Mouse (Mus musculus) macrophage (primary cell): ENCODE measurements around the gene Nln. TPM values are rescaled to one million over a fixed set of nuclear protein-coding genes. Genes with fewer than 3 reads are reported as not detected.

ENCODE experiments used
- H3K27ac ChIP-seq: fragments of 350-480 bp; formaldehyde crosslinking; 2 replicates; pipeline ENCODE4 v1.9.0; 2021
- H3K36me3 ChIP-seq: fragments of 350-480 bp; formaldehyde crosslinking; 2 replicates; pipeline ENCODE4 v1.9.0; 2021; ENCODE audit errors: inconsistent target
- H3K4me3 ChIP-seq: fragments of 350-480 bp; formaldehyde crosslinking; 2 replicates; pipeline ENCODE4 v1.9.0; 2021; ENCODE audit errors: inconsistent target
- H3K79me2 ChIP-seq: fragments of 350-480 bp; formaldehyde crosslinking; 2 replicates; pipeline ENCODE4 v1.9.0; 2021; ENCODE audit errors: inconsistent target
- WGBS: methylation state at CpG from one replicate; pipeline ENCODE4 v1.1.7; 2026; ENCODE audit warnings: inconsistent platforms; ENCODE audit not compliant: missing documents; 5-methylcytosine and 5-hydroxymethylcytosine counted together
- polyA plus RNA-seq: library from polyadenylated mRNA; stranded (reverse); fragments of 250-400 nt; gene quantifications from 3 replicates; pipeline ENCODE4 v1.2.4, GENCODE M21; 2018; ENCODE audit warnings: inconsistent platforms
- total RNA-seq, 78 experiments: library from RNA; depleted of rRNA; stranded (reverse); fragments of 250-400 nt; gene quantifications; 1 replicate in 9 of 78; 2 replicates in 24 of 78; 3 replicates in 43 of 78; 4 replicates in 2 of 78; pipeline ENCODE4 v1.2.4; 2018; ENCODE audit warnings: inconsistent platforms in 56 of 78

The Nln gene
- total RNA-seq (2018; cell fraction: chromatin; rRNA removed) = 100 to 1,000 TPM in 3 of 26 experiments, 10 to 100 TPM in 23; 51.0 to 134 (median 92.0) TPM
- 10 to 100 TPM; 14.7 to 32.0 (median 23.0) TPM for total RNA-seq (2018; cell fraction: cytosol; rRNA removed)
- 10 to 100 TPM; 31.5 to 96.4 (median 54.8) TPM for total RNA-seq (2018; cell fraction: nucleus; rRNA removed)
- 19.7 to 52.2 TPM (median 19.9 TPM) in 3 replicates for polyA plus RNA-seq

DNA sequence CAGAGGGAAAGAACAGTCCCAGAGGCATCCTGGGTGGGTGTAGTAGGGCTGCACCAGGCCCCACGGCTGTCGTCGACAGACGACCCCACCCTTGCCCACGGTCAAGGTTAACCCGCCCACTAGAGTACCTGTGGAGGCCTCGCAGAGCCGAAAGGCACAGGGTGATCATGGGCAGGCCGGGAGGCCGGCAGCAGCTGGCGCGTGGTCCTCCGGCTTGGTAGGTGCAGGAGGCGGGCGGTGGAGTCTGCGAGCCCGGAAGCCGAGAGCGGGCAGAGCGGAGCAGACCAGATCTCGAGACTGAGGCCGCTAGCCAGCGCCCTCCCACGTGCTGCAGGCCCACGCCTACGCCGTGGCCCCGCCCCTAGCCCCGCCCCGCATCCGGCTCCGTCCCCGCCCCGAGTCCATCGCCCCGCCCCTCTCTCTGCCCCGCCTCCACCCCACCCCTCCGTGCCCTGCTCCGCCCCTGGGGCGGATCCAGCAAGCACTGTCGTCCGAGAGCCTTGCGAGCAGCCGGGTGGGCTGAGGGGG, at the start of gene Nln, which contains the start of gene Sgtb:
Nln (minus strand) TSS at position 327 of the 528 bp plus-strand sequence.
Sgtb (plus strand) TSS at position 454 of the 528 bp plus-strand sequence.
- Histone ChIP-seq H3K36me3 (no peaks in the 10 kb centered on the region), H3K27ac (peak within 1 kb of the TSS; percentile 59), H3K4me3 (peak within 1 kb of the TSS; percentile 96), H3K79me2 (peaks cover 36% of the 10 kb centered on the region; the same call in 1 of the 2 replicates)
- under 1% methylated on average over 36 of the region's 44 CpGs for WGBS

GRCm38 (mm10) chr13:104155686-104156085, 46.3 kb upstream of the Nln start:
- Histone ChIP-seq H3K36me3 (peaks cover 40% of the 10 kb centered on the region), H3K27ac (no peak overlapping the region), H3K79me2 (no peaks in the 10 kb centered on the region), H3K4me3 (no peak overlapping the region)
- 100% methylated on average over 1 of the region's 1 CpGs for WGBS

- Histone ChIP-seq H3K79me2 (no peaks in the 10 kb centered on the region), H3K4me3 (no peak overlapping the region), H3K36me3 (peaks cover 36% of the 10 kb centered on the region), H3K27ac (no peak overlapping the region)
- 96% methylated on average over 7 of the region's 7 CpGs for WGBS
Observed at GRCm38 (mm10) chr13:104155106-104155505, 45.7 kb upstream of the Nln start.

DNA sequence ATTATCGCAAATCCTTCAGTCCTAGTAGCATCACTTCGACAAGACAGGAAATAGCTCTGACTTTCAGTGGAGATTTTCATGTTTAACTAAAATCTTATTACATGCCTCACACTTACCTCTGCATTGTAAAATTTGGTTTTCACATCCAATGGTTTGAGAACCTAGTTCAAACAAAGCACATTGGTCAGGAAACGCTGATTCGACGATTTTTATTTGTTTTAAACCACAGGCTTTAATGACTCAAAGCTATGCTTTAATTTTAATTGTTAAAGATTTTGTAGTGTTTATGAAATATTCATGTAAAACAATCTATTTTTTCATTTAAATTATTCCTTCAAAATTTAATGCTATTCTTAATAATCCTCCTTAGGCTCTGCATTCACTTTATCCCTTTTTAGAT, 44.8 kb upstream of the Nln start:
- no peak overlapping the region for H3K4me3 ChIP-seq
- H3K27ac ChIP-seq = no peak overlapping the region
- H3K79me2 ChIP-seq = no peaks in the 10 kb centered on the region
- peaks cover 33% of the 10 kb centered on the region for H3K36me3 ChIP-seq
- WGBS = 88% methylated on average over 4 of the region's 5 CpGs

DNA sequence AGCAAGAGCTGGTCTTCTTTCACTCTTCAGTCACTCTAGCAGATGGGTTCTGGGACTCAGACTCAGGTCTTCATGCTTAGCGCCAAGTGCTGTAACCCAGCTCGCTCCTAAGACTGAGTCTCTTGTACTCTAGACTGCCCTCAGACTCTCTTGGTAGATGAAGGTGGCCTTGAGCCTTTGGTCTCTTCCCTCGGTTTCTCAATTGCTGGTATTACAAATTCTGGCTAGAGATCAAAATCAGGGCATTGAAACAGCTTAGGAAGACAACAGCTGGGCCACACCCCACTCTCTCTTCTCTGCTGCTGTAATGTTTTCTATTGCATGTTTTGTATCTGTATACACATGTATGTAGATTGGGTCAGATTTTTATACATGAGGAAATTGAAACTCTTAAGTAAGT, 36.2 kb upstream of the Nln start:
- no peak overlapping the region for H3K4me3 ChIP-seq
- WGBS = 97% methylated on average over 3 of the region's 3 CpGs
- peaks cover 65% of the 10 kb centered on the region for H3K36me3 ChIP-seq

GRCm38 (mm10) chr13:104144871-104145270, 35.5 kb upstream of the Nln start:
- Histone ChIP-seq H3K79me2 (no peaks in the 10 kb centered on the region), H3K36me3 (peaks cover 65% of the 10 kb centered on the region), H3K4me3 (no peak overlapping the region), H3K27ac (no peak overlapping the region)
- WGBS = 93% methylated on average over 9 of the region's 9 CpGs

More for the DNA sequence above, 36.2 kb upstream of the Nln start:
- H3K79me2 ChIP-seq = no peaks in the 10 kb centered on the region
- no peak overlapping the region for H3K27ac ChIP-seq

- H3K79me2 ChIP-seq = no peaks in the 10 kb centered on the region
- H3K27ac ChIP-seq = no peak overlapping the region
- WGBS = 34% methylated on average over 13 of the region's 13 CpGs
- H3K4me3 ChIP-seq = no peak overlapping the region
- H3K36me3 ChIP-seq = peaks cover 17% of the 10 kb centered on the region; the same call in 1 of the 2 replicates
Observed at GRCm38 (mm10) chr13:104139369-104140209, 30.2 kb upstream of the Nln start.

DNA sequence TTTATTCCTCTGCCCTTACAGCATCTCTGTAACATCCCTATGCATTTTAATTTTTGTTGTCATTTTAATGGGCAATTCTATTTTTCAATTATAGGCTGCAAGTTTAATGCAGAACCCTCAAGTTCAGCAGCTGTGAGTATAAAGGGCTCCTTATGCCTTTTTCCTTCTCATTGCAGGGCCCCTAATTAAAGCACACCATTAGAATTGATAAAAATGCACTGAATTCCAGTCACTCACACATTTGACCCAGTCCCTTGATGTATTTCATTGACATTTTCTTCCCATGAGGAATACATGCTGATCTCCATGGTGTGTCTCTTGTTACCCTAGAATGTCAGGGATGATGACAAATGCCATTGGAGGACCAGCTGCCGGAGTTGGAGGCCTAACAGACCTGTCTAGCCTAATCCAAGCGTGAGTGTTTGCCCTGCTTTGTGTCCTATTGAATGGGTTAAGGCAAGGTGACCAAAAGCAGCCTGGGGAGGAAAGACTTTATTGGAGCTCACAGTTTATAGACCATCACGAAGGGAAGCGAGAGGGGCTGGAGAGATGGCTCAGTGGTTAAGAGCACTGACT, 25.2 kb upstream of the Nln start:
- no peaks in the 10 kb centered on the region for H3K36me3 ChIP-seq
- WGBS = 93% methylated on average over 4 of the region's 4 CpGs
- H3K27ac ChIP-seq = no peak overlapping the region
- no peaks in the 10 kb centered on the region for H3K79me2 ChIP-seq
- no peak overlapping the region for H3K4me3 ChIP-seq

DNA sequence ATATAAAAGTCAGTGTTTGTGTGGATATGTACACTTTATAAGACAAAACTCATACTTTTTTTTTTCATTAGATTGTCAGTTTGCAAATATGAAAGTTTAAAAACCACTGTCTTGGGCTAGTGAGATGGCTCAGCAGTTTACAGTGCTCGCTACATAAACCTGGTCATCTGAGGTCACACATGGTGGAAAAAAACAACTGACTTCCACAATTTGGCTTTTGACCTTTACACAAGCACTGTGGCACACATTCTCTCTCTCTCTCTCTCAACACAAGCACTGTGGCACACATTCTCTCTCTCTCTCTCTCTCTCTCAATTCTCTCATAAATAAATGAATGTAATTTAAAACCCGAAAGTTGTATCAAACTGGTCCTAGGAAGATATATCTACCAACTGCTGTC, 23.1 kb upstream of the Nln start:
- WGBS = 69% methylated on average over 2 of the region's 2 CpGs
- Histone ChIP-seq H3K36me3 (no peaks in the 10 kb centered on the region), H3K4me3 (no peak overlapping the region), H3K27ac (no peak overlapping the region), H3K79me2 (no peaks in the 10 kb centered on the region)

DNA sequence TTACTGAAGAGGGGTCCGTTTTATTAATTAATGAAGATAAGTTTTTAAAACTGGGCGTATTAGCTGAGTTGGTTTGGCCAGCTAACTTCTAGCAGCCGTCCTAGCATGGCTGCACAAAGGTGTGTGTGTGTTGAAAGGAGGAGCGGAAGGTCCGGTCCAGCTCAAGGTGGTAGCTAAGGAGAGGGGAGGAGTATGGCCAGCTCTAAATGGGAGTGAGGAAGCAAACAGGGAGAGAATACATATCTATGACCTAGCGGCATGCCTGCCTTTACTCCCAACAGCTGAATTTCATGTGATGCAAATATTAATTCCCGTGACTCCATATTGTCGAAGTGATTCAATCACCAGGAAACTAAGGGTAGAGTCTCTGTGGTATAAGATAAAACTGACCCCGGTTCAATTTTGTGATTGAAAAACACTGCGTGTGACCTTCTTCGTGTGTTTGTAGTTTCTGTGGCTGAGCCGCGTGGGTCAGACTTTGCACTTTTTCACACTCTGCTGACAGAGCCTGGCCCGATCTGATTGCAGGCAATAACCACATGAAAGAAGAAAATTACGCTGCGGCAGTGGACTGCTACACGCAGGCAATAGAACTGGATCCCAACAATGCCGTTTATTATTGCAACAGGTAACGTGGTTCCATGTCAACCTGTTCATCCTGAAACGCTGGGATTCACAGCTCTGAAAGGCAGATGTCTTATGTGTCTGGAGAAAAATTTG, 14.4 kb upstream of the Nln start:
- no peaks in the 10 kb centered on the region for H3K79me2 ChIP-seq
- H3K4me3 ChIP-seq = no peak overlapping the region
- H3K36me3 ChIP-seq = no peaks in the 10 kb centered on the region
- H3K27ac ChIP-seq = no peak overlapping the region
- WGBS = 93% methylated on average over 20 of the region's 20 CpGs

- Histone ChIP-seq H3K36me3 (no peaks in the 10 kb centered on the region), H3K27ac (no peak overlapping the region), H3K79me2 (no peaks in the 10 kb centered on the region), H3K4me3 (no peak overlapping the region)
- WGBS = 94% methylated on average over 17 of the region's 17 CpGs
Observed at GRCm38 (mm10) chr13:104122078-104122840, 12.8 kb upstream of the Nln start.

GRCm38 (mm10) chr13:104114827-104115226, 5.4 kb upstream of the Nln start:
- Histone ChIP-seq H3K36me3 (no peaks in the 10 kb centered on the region), H3K4me3 (no peak overlapping the region), H3K27ac (no peak overlapping the region), H3K79me2 (no peaks in the 10 kb centered on the region)
- WGBS = 96% methylated on average over 2 of the region's 2 CpGs

- Histone ChIP-seq H3K4me3 (no peak overlapping the region), H3K79me2 (no peaks in the 10 kb centered on the region), H3K27ac (no peak overlapping the region), H3K36me3 (no peaks in the 10 kb centered on the region)
- 100% methylated on average over 4 of the region's 4 CpGs for WGBS
Observed at GRCm38 (mm10) chr13:104113782-104114181, 4.4 kb upstream of the Nln start.
